Mouse (Mus musculus): Measurements from ENCODE around the gene Zbtb20.

The Zbtb20 gene

DNA sequence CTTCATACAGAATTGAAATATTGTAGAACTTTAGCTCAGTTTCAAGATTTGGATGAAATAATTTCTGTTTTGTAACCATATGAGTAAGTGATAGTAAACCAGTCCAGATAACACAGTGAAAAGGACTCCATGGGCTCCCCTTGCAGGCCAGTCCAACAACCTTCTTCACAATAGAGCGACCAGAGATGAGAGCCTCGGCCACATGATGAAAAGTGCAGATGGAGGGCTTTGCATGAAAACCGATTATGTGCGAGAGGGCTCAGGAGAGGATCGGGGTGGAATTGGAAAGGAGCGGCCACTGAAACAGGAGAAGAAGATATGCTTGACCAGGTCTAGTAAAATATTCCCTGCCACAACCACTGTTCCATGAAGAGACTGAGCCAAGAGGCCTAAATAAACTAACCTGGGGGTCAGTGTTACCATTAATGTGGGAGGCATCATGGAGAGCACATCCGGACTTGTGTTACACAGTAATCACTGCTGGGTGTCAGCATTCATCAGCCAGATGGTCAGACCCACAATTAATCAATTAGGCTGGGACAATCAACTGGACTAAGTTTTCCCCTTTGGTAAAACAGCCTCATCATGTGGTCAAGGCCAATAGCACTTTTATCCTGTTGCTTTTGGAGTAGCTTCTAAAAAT lies 485.3 kb downstream of the Zbtb20 start:
- in situ Hi-C loops (cut with MboI, MseI), result no loop called here

DNA sequence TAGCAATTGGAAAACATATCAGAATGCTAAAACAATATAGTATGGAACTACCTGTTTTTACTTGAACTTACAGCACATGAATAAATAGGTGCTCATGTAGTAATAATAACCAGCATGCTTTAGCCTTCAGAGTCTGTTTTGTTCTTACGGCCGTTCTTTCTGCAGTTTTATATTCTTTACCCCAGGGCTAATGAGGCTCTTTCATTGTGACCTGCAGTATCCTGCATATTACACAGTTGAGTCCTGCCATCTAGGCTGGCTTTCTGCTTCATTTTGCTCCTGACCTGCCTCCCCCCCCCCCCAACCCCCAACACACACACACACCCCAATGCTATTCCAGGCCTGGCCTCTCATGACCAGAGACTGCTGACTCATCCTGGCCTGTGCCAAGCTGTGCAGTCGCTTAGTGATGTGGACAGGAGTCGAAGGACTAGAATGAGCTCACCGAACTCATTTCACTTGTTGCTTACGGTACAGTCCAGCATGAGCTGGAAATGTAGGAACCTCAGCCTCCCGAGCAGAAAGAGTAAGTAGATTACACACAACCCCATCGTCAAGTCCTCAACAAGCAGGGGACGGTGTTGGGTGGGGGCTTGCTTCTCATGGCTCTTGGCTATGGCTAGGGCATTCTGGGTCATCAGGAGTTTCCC lies 487.1 kb downstream of the Zbtb20 start:
- in situ Hi-C loops (cut with MboI, MseI), result no loop called here

GRCm38 (mm10) chr16:43363316-43363715 lies 487.6 kb downstream of the Zbtb20 start:
- in situ Hi-C loops (cut with MboI, MseI), result no loop called here

GRCm38 (mm10) chr16:43363751-43364515 lies 488.3 kb downstream of the Zbtb20 start:
- in situ Hi-C loops (cut with MboI, MseI), result no loop called here

DNA sequence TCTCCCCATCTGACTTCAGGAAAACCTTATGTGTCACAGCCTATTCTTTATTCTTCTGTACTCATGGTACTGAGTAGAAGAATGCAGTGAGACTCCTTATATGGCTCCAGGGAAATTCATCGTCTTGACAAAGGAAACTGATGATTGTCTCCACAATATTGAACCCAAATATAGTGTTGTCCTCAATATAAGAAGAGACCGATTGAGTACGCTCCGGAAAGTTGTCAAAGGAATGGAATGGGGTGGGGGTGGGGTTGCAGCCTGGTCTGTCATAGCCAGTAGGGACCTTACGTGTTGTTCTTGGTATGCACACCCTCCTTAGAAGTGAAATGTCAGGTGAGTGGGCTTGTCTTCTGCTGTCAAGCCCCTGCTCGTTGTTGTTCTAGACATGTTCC lies 488.8 kb downstream of the Zbtb20 start:
- in situ Hi-C loops (cut with MboI, MseI), result no loop called here

DNA sequence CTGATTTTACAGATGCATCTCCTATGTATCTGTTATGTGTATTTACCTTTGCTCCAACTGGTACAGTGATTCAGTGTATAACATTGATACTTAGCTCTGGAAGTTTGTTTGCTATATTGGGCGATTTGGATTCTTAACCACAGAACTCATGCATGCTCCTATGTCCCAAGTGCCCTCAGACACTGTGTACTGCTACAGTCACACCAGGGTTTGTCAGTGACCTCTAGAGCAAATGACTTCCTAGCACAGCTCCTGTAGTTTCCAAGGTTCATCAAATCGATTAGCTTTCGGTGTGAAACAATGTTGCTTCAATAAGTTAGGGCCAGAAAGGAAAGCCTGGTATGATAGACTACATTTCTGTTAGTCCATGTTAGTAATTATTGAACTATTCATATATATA lies 489.6 kb downstream of the Zbtb20 start:
- in situ Hi-C loops (cut with MboI, MseI), result no loop called here

DNA sequence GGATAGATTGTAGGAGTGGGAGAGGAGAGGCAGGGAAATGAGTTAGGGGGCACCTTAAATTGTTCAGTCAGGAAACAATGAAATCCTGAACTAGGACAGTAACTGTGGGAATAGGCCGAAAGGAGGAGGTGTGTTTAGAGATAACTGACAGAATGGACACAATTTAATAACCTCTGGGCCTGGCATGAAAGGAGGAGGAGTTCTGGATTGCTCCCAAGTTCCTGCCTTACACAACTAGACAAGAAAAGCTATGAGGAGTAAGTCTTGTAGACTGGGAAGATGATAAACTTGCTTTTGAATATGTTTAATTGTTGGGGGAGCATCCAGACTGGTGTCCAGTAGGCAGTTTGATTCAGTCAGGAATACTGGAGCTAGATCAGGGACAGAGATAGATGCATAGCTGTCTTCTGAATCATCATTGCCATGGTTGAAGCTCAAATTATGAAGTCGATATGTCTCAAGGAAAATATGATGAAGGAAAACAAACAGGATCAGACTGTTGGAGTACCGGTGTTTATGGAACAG lies 494.9 kb downstream of the Zbtb20 start:
- in situ Hi-C loops (cut with MboI, MseI), result no loop called here

- in situ Hi-C loops (cut with MboI, MseI), result no loop called here
Measured at GRCm38 (mm10) chr16:43376782-43377181, 501.1 kb downstream of the Zbtb20 start.

GRCm38 (mm10) chr16:43379351-43380325 lies 504.0 kb downstream of the Zbtb20 start:
- in situ Hi-C loops (cut with MboI, MseI), result no loop called here

GRCm38 (mm10) chr16:43381183-43381582 lies 505.5 kb downstream of the Zbtb20 start:
- in situ Hi-C loops (cut with MboI, MseI), result no loop called here

- in situ Hi-C loops (cut with MboI, MseI), result no loop called here
Measured at GRCm38 (mm10) chr16:43383149-43383740, 507.6 kb downstream of the Zbtb20 start.

DNA sequence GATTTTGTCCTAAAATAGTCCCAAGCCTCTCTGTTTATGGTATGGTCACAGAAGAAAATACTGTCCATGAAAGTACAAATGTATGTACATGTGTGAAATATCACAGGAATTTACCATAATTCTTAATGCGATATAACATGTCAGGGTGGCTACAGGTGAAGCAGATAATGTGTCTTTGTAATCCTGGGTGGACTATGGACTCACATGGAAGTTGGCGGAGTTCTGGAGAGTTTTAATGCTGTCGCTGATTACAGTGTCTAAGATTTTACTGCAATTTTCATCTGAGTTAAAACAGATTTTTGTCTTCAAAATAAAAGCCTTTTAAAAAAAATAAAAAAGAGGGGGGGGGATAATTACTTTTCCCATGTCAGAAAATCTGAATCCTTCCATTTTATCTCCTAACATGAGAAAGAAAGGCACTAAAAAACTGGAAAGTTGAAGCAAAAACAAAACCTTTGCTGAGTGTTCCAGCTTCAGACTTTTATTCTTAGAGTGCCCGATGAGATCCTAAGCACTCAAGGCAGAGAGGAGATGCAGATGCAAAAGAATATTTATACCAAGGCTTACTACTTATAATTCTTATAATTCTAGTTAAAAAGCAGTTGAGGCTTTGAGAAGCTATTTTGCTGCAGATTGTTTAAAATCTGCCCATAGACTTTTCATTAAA lies 509.4 kb downstream of the Zbtb20 start:
- in situ Hi-C loops (cut with MboI, MseI), result no loop called here

- in situ Hi-C loops (cut with MboI, MseI), result no loop called here
Measured at GRCm38 (mm10) chr16:43385620-43386210, 510.0 kb downstream of the Zbtb20 start.

GRCm38 (mm10) chr16:43386426-43386825 lies 510.7 kb downstream of the Zbtb20 start:
- in situ Hi-C loops (cut with MboI, MseI), result no loop called here

- in situ Hi-C loops (cut with MboI, MseI), result no loop called here
Measured at GRCm38 (mm10) chr16:43388389-43388788, 512.7 kb downstream of the Zbtb20 start.

DNA sequence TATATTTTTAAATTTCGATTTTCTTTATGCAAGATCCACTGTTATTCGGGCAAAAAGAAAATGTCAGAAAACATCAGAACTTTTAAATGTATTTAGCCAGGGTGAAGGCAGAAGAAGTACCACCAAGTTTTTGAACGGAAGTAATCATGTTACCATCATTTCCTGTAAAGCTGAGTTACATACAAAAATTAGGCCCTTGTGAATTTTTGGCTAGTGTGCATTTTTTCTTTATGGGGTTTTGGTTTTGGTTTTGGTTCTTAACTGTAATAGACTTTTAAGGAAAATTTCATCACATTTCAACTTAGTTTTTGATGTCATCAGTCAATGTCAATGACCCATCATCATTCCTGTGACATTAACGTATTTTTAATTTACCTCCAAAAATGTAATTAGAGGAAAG lies 514.7 kb downstream of the Zbtb20 start:
- in situ Hi-C loops (cut with MboI, MseI), result no loop called here

- in situ Hi-C loops (cut with MboI, MseI), result no loop called here
Measured at GRCm38 (mm10) chr16:43393382-43393781, 517.7 kb downstream of the Zbtb20 start.

- in situ Hi-C loops (cut with MboI, MseI), result no loop called here
Measured at GRCm38 (mm10) chr16:43394013-43394568, 518.4 kb downstream of the Zbtb20 start.

DNA sequence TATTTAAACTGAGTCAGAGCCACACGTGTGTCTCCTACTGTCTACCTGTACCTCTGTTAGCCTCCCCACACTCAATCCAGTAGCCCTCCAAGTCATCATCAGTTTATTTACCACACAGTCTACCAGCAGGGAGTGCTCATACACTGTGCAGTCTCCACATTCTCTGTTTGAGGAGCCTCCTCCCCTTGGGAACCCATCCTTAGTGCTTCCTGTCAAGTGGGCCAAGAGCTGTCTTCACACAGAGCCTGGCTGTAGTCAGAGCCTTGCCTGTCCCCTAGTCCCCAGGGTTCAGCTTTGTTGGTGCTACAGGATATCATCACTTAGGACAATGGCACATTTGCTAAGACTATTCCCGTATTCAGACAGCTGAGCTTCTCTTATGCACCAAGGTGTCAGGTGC lies 519.1 kb downstream of the Zbtb20 start:
- in situ Hi-C loops (cut with MboI, MseI), result no loop called here
